Mouse (Mus musculus): ENCODE results near the gene Mustn1. TPM values are rescaled to one million over a fixed set of nuclear protein-coding genes. Genes with fewer than 3 reads are reported as not detected.

The Mustn1 gene
- polyA plus RNA-seq, 1 experiment from 2014 or later: 1.8 TPM

Other genes with a start within 250 kb of the Mustn1 start
- gene Rft1, start 224.8 kb upstream of the Mustn1 start, polyA plus RNA-seq (2015; fragmentation: Nextera tagmentation; extraction: Ambion mirVana): 10.5 and 12.0 TPM in 2 replicates
- gene Sfmbt1, start 164.4 kb upstream of the Mustn1 start, polyA plus RNA-seq (2015; fragmentation: Nextera tagmentation; extraction: Ambion mirVana): 18.0 and 18.4 TPM in 2 replicates
- 18.3 and 19.9 TPM in 2 replicates for gene Tmem110, start 53.6 kb upstream of the Mustn1 start, polyA plus RNA-seq (2015; fragmentation: Nextera tagmentation; extraction: Ambion mirVana)
- gene Itih4, start 7.3 kb downstream of the Mustn1 start, polyA plus RNA-seq (2015; fragmentation: Nextera tagmentation; extraction: Ambion mirVana): 0.09 and 0.64 TPM in 2 replicates
- gene Itih3, start 44.6 kb downstream of the Mustn1 start, polyA plus RNA-seq (2015; fragmentation: Nextera tagmentation; extraction: Ambion mirVana): 0.16 and 0.24 TPM in 2 replicates
- 0.04 TPM in 1 of 2 replicates, not detected in the other for gene Itih1, start 64.1 kb downstream of the Mustn1 start, polyA plus RNA-seq (2015; fragmentation: Nextera tagmentation; extraction: Ambion mirVana)
- gene Nek4, start 72.2 kb downstream of the Mustn1 start, polyA plus RNA-seq (2015; fragmentation: Nextera tagmentation; extraction: Ambion mirVana): 5.6 and 6.1 TPM in 2 replicates
- 19.2 and 24.7 TPM in 2 replicates for gene Glt8d1, start 122.2 kb downstream of the Mustn1 start, polyA plus RNA-seq (2015; fragmentation: Nextera tagmentation; extraction: Ambion mirVana)
- gene Spcs1, start 122.5 kb downstream of the Mustn1 start, polyA plus RNA-seq (2015; fragmentation: Nextera tagmentation; extraction: Ambion mirVana): 469 and 501 TPM in 2 replicates
- 103 and 128 TPM in 2 replicates for gene Pbrm1, start 139.9 kb downstream of the Mustn1 start, polyA plus RNA-seq (2015; fragmentation: Nextera tagmentation; extraction: Ambion mirVana)
- 141 and 143 TPM in 2 replicates for gene Gnl3, start 140.0 kb downstream of the Mustn1 start, polyA plus RNA-seq (2015; fragmentation: Nextera tagmentation; extraction: Ambion mirVana)
- gene Smim4, start 249.8 kb downstream of the Mustn1 start, polyA plus RNA-seq (2015; fragmentation: Nextera tagmentation; extraction: Ambion mirVana): 244 and 262 TPM in 2 replicates